Mouse (Mus musculus) adrenal gland (tissue): ENCODE data around the gene Shf.
"Not testable (repeated sequence)": the region's sequence is repeated elsewhere in the genome, so short reads cannot be mapped to it uniquely, and the experiment has no call there.

Experiments used
- intact Hi-C: fragments of 180-260 bp; cut with DNase I; formaldehyde crosslinking; loops from one replicate; pipeline ENCODE4 v1.15.1; 2025

The Shf gene

GRCm38 (mm10) chr2:122349136-122349785, 19.7 kb downstream of the Shf start:
- intact Hi-C loops, result loop anchor here (2.0 kb wide), 1 partner anchor 26 kb away; no protein-coding TSS in a partner anchor

- intact Hi-C loops, result loop anchor here (2.0 kb wide), 1 partner anchor 26 kb away; no protein-coding TSS in a partner anchor
Observed at GRCm38 (mm10) chr2:122348531-122349131, 20.3 kb downstream of the Shf start.

GRCm38 (mm10) chr2:122347257-122347656, 21.7 kb downstream of the Shf start:
- intact Hi-C loops, result no loop called here

- intact Hi-C loops, result not testable (repeated sequence)
Observed at GRCm38 (mm10) chr2:122346164-122346563, 22.8 kb downstream of the Shf start.

- intact Hi-C loops, result no loop called here
Observed at GRCm38 (mm10) chr2:122345106-122345893, 23.7 kb downstream of the Shf start.

- intact Hi-C loops, result no loop called here
Observed at GRCm38 (mm10) chr2:122337291-122337690, 31.7 kb downstream of the Shf start.

GRCm38 (mm10) chr2:122334170-122334569, 34.8 kb downstream of the Shf start:
- intact Hi-C loops, result no loop called here

GRCm38 (mm10) chr2:122332222-122332621, 36.7 kb downstream of the Shf start:
- intact Hi-C loops, result no loop called here

- intact Hi-C loops, result not testable (repeated sequence)
Observed at GRCm38 (mm10) chr2:122330317-122330716, 38.6 kb downstream of the Shf start.

GRCm38 (mm10) chr2:122327986-122328385, 41.0 kb downstream of the Shf start:
- intact Hi-C loops, result no loop called here

GRCm38 (mm10) chr2:122325361-122325760, 43.6 kb downstream of the Shf start:
- intact Hi-C loops, result no loop called here

- intact Hi-C loops, result no loop called here
Observed at GRCm38 (mm10) chr2:122324586-122324985, 44.4 kb downstream of the Shf start.

- intact Hi-C loops, result no loop called here
Observed at GRCm38 (mm10) chr2:122323960-122324359, 45.0 kb downstream of the Shf start.

- intact Hi-C loops, result no loop called here
Observed at GRCm38 (mm10) chr2:122317384-122317783, 51.6 kb downstream of the Shf start.

- intact Hi-C loops, result no loop called here
Observed at GRCm38 (mm10) chr2:122315372-122315771, 53.6 kb downstream of the Shf start, which contains the start of gene Duox1. Duox1 (plus strand) TSS chr2:122315672.

GRCm38 (mm10) chr2:122313536-122313935, 55.4 kb downstream of the Shf start, which contains the start of gene Duoxa1:
Duoxa1 (minus strand) TSS chr2:122313730.
- intact Hi-C loops, result no loop called here

- intact Hi-C loops, result no loop called here
Observed at GRCm38 (mm10) chr2:122312722-122313417, 56.1 kb downstream of the Shf start.

- intact Hi-C loops, result no loop called here
Observed at GRCm38 (mm10) chr2:122311561-122311960, 57.4 kb downstream of the Shf start.

GRCm38 (mm10) chr2:122309647-122310046, 59.3 kb downstream of the Shf start:
- intact Hi-C loops, result no loop called here

- intact Hi-C loops, result no loop called here
Observed at GRCm38 (mm10) chr2:122306184-122306583, 62.8 kb downstream of the Shf start.

- intact Hi-C loops, result no loop called here
Observed at GRCm38 (mm10) chr2:122305097-122305892, 63.7 kb downstream of the Shf start.
